ENCODE assay signal across 29 mouse cellular contexts in the genomic region with DNA sequence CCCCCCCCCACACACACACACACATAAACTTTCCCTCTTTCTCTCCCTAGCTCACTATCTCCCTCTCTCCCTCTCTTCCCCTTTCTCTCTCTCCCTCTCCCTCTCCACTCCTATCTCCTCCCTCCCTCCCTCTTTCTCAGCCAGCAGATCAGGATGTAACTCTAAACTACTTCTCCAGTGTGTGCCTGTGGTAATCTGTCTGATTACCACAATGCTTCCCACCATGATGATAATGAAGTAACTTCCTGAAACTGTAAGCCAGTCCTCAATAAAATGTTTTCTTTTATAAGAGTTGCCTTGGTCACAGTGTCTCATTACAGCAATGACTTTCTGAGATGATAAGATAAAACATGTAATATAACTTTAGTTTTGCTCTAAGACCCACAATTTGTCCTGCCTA. TPM values are rescaled to one million over a fixed set of nuclear protein-coding genes. Genes with fewer than 3 reads are reported as not detected.
"Had no signal": no experiment of that assay in that cellular context is flagged by ENCODE, and none has a peak within 500 bp of the region (broad histone marks: within the 10 kb centered on the region; RNA-seq: fewer than 3 reads in every experiment).

No protein-coding gene starts in this region.

- ATAC-seq: liver, embryonic 12.5 days; midbrain, embryonic 13.5 days; midbrain, embryonic 16.5 days had no signal

- H3K9me3 ChIP-seq: limb, embryonic 10.5 days; liver, embryonic 12.5 days; liver, embryonic 15.5 days; lung, embryonic 15.5 days; midbrain, embryonic 10.5 days; midbrain, embryonic 13.5 days had no signal

- H3K4me3 ChIP-seq: layer of hippocampus, adult 2 months; limb, embryonic 10.5 days; limb, embryonic 13.5 days; liver, embryonic 12.5 days; liver, embryonic 15.5 days; lung, embryonic 15.5 days; megakaryocyte, embryonic 14.5 days; midbrain, embryonic 10.5 days; midbrain, embryonic 13.5 days had no signal

- DNase-seq: kidney, postnatal 25 days; layer of hippocampus, adult 9-11 months; liver; lung, adult 18-20 months; lung, postnatal 10 days; lung, postnatal 36 days; thymus, adult 18-20 months; thymus, postnatal 36 days had no signal

- H3K27ac ChIP-seq: kidney, postnatal 0 days; layer of hippocampus, adult 2 months; limb, embryonic 10.5 days; limb, embryonic 13.5 days; liver, embryonic 12.5 days; liver, embryonic 15.5 days; lung, embryonic 15.5 days; midbrain, embryonic 10.5 days; midbrain, embryonic 13.5 days had no signal

- H3K9ac ChIP-seq: limb, embryonic 13.5 days; liver, embryonic 12.5 days; liver, embryonic 15.5 days; lung, embryonic 15.5 days; midbrain, embryonic 13.5 days had no signal

- H3K4me1 ChIP-seq: limb, embryonic 10.5 days; limb, embryonic 13.5 days; liver, embryonic 12.5 days; liver, embryonic 15.5 days; lung, embryonic 15.5 days; midbrain, embryonic 10.5 days; midbrain, embryonic 13.5 days had no signal

- H3K27me3 ChIP-seq: limb, embryonic 13.5 days; liver, embryonic 12.5 days; liver, embryonic 15.5 days; lung, embryonic 15.5 days; megakaryocyte, embryonic 14.5 days; midbrain, embryonic 13.5 days had no signal

- H3K36me3 ChIP-seq: limb, embryonic 10.5 days; limb, embryonic 13.5 days; liver, embryonic 12.5 days; liver, embryonic 15.5 days; lung, embryonic 15.5 days; midbrain, embryonic 10.5 days; midbrain, embryonic 13.5 days had no signal

RNA-seq across cellular contexts. Expression of a gene that starts 50.0 kb away (rescaled TPM):
- total RNA-seq: layer of hippocampus, adult 2 months; layer of hippocampus, postnatal 25 days; left cerebral cortex, adult 18-20 months; left cerebral cortex, postnatal 25 days had no signal
- polyA plus RNA-seq: kidney, embryonic 14.5 days; large intestine, adult 2 months; liver, embryonic 12.5 days; liver, embryonic 15.5 days; lung, embryonic 15.5 days; small intestine, adult 2 months; spleen, adult 2 months; stomach, embryonic 16.5 days had no signal

RNA-seq across cellular contexts. Expression of a gene that starts 58.8 kb away (rescaled TPM):
- total RNA-seq: layer of hippocampus, adult 2 months; layer of hippocampus, postnatal 25 days; left cerebral cortex, adult 18-20 months; left cerebral cortex, postnatal 25 days had no signal
- polyA plus RNA-seq: kidney, postnatal 0 days; large intestine, adult 2 months; liver, embryonic 12.5 days; liver, embryonic 15.5 days; lung, embryonic 15.5 days; midbrain, embryonic 13.5 days; midbrain, embryonic 16.5 days; neural tube, embryonic 14.5 days; small intestine, adult 2 months; spleen, adult 2 months; stomach, embryonic 16.5 days; testis, adult 2 months had no signal
